Mouse (Mus musculus) limb, embryonic 13.5 days (tissue): Measurements from ENCODE around the gene Mfsd11. TPM values are rescaled to one million over a fixed set of nuclear protein-coding genes. Genes with fewer than 3 reads are reported as not detected.

Experiments
- ATAC-seq: fragments of 200-750 bp; cut with Nextera tagmentation; 2 replicates; pipeline ENCODE4 v1.8.0; 2017; ENCODE audit warnings: low read depth, moderate number of reproducible peaks, moderate TSS enrichment; ENCODE audit not compliant: low FRiP score
- H3K27ac ChIP-seq: fragments of 300-500 bp; sonication (generic); 2 replicates; pipeline ENCODE4 v1.5.1; 2015; ENCODE audit warnings: inconsistent platforms, mild to moderate bottlenecking, moderate library complexity
- H3K27me3 ChIP-seq: fragments of 300-500 bp; sonication (generic); 2 replicates; pipeline ENCODE4 v1.6.1; 2015; ENCODE audit warnings: mild to moderate bottlenecking, inconsistent platforms
- H3K36me3 ChIP-seq: fragments of 300-500 bp; sonication (generic); 2 replicates; pipeline ENCODE4 v1.6.1; 2015; ENCODE audit warnings: inconsistent platforms, mild to moderate bottlenecking, moderate library complexity
- H3K4me1 ChIP-seq: fragments of 300-500 bp; sonication (generic); 2 replicates; pipeline ENCODE4 v1.6.1; 2015; ENCODE audit warnings: inconsistent platforms
- H3K4me2 ChIP-seq: fragments of 300-500 bp; sonication (generic); replicated peaks from 2 replicates; pipeline ENCODE4 v1.6.1; 2015; ENCODE audit warnings: inconsistent platforms, mild to moderate bottlenecking, moderate library complexity
- H3K4me3 ChIP-seq: fragments of 300-500 bp; sonication (generic); 2 replicates; pipeline ENCODE4 v1.5.1; 2015; ENCODE audit warnings: moderate library complexity, mild to moderate bottlenecking, inconsistent platforms
- H3K9ac ChIP-seq: fragments of 300-500 bp; sonication (generic); 2 replicates; pipeline ENCODE4 v1.6.1; 2015; ENCODE audit warnings: mild to moderate bottlenecking, inconsistent platforms
- H3K9me3 ChIP-seq: fragments of 300-500 bp; sonication (generic); 2 replicates; pipeline ENCODE4 v1.6.1; 2016; ENCODE audit warnings: inconsistent platforms
- WGBS: fragments of 180-500 bp; shearing (Covaris S2); methylation state at CpG from one replicate; pipeline ENCODE4 v1.1.7; 2015; 5-methylcytosine and 5-hydroxymethylcytosine counted together
- polyA plus RNA-seq: library from polyadenylated mRNA; unstranded; fragments of >200 nt; fragmentation: Nextera tagmentation; extraction: Ambion mirVana; gene quantifications from 2 replicates; pipeline ENCODE4 v1.2.1, GENCODE M21; 2015

The Mfsd11 gene
- polyA plus RNA-seq, 1 experiment from 2014 or later, result 44.3 TPM

DNA sequence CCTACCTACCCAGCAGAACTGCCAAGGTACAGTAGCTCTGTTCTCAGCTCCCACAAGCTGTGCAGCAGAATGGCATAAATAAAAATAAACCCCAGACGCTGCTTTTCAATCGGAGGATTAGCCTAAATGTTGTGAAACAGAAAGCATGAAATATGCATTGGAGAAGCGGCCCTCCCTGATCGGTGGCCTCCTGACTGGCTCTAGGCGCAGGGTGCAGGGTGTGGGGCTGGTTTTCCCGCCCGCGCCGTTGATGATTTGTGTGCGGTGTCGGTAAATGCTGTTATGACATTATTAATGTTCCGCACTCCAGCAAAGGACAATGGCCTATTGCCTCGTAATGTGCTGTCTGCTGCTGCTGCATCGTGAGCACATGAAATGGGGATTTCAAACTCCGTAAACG, 61.3 kb downstream of the Mfsd11 start:
- H3K9me3 ChIP-seq, result no peaks in the 10 kb centered on the region
- WGBS, result 59% methylated on average over 16 of the region's 16 CpGs
- H3K36me3 ChIP-seq, result no peaks in the 10 kb centered on the region
- H3K4me3 ChIP-seq, result no peak overlapping the region
- H3K4me1 ChIP-seq, result peaks cover 4% of the 10 kb centered on the region; the same call in 1 of the 2 replicates
- H3K27me3 ChIP-seq, result peaks cover 43% of the 10 kb centered on the region
- H3K4me2 ChIP-seq, result no peak overlapping the region
- ATAC-seq, result no peak
- H3K9ac ChIP-seq, result no peak overlapping the region
- H3K27ac ChIP-seq, result no peak overlapping the region

DNA sequence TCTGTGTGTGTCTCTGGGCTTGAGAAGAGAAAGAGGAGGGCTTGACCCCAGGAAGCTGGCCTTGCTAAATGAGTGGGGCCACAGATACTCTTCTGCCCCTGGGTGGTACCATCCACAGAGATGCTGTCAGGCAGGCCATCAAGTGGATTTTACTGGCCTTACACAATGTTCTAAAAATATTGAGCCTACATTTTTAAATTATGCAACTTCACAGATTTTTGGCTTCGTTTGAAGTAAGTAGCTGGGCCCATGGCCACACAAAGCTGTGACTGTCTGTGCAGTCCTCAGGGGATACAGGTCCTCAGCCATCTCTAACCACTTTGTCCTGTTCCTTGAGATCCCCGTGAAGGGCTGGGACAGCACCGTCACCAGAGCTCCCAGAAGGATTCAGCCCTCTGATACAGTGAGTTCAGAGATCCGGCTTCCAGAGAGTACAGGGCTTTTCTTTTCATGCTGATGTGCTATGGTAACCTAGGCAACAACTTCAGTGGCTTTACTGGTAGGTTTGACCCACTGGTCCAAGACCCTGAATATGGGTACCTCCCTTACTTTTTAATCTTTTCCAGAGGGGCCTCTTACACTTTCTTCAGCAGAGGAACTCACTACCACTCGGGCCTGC, 62.1 kb downstream of the Mfsd11 start:
- 67% methylated on average over 5 of the region's 5 CpGs for WGBS
- ATAC-seq, result no peak
- H3K4me3 ChIP-seq, result no peak overlapping the region
- H3K9me3 ChIP-seq, result no peaks in the 10 kb centered on the region
- peaks cover 51% of the 10 kb centered on the region for H3K27me3 ChIP-seq
- no peak overlapping the region for H3K9ac ChIP-seq
- H3K27ac ChIP-seq, result no peak overlapping the region
- H3K4me2 ChIP-seq, result no peak overlapping the region
- H3K4me1 ChIP-seq, result peaks cover 9% of the 10 kb centered on the region
- H3K36me3 ChIP-seq, result no peaks in the 10 kb centered on the region

DNA sequence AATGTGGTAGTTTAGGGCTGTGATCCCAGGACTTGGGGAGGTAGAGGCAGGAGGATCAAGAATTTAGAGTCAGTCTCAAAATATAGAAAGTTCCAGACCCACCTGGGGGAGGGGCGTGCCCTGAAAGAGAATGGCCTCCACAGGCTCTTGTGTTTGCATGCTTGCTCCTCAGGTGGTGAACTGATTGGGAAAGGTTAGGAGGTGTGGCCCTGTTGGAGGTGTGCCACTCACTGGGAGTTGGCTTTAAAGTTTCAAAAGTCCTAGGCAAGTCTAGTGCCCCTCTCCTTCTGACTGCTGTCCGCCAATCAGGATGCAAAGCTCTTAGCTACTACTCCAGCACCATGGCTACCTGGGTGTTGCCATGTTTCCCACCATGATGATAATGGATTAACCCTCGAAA, 63.0 kb downstream of the Mfsd11 start:
- no peaks in the 10 kb centered on the region for H3K36me3 ChIP-seq
- no peaks in the 10 kb centered on the region for H3K9me3 ChIP-seq
- H3K4me3 ChIP-seq, result no peak overlapping the region
- H3K9ac ChIP-seq, result no peak overlapping the region
- no peak for ATAC-seq
- peaks cover 11% of the 10 kb centered on the region for H3K4me1 ChIP-seq
- H3K4me2 ChIP-seq, result no peak overlapping the region
- H3K27ac ChIP-seq, result no peak overlapping the region
- H3K27me3 ChIP-seq, result peaks cover 59% of the 10 kb centered on the region
- 87% methylated on average over 3 of the region's 3 CpGs for WGBS

DNA sequence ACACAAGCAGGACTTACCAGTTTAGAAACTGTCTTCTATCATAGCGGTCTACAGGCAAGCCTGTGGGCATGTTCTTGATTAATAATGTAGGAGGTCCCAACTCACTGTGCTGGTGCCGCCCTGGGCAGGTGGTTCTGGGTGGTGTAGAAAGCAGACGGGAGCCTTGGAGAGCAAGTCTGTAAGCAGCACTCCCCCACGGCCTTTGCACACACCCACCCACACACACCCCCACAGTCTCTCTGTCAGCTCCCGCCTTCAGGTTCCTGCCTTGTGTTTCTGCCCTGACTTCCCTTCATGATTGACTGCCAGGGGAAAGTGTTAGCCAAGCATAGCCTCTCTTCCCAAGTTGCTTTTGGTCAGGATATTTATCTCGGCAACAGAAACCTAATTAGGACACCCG, 65.1 kb downstream of the Mfsd11 start:
- Histone ChIP-seq H3K4me2 (no peak overlapping the region), H3K4me3 (no peak overlapping the region), H3K27me3 (peaks cover 77% of the 10 kb centered on the region), H3K27ac (no peak overlapping the region), H3K4me1 (peaks cover 12% of the 10 kb centered on the region), H3K9me3 (no peaks in the 10 kb centered on the region), H3K9ac (no peak overlapping the region), H3K36me3 (no peaks in the 10 kb centered on the region)
- 44% methylated on average over 7 of the region's 7 CpGs for WGBS
- no peak for ATAC-seq

GRCm38 (mm10) chr11:116918323-116919185, 66.3 kb downstream of the Mfsd11 start, which contains the start of gene Mgat5b:
Mgat5b (plus strand) TSS chr11:116918863.
- peak within 1 kb of the TSS; percentile 99 for H3K4me2 ChIP-seq
- no peak within 1 kb of the TSS for H3K27ac ChIP-seq
- H3K36me3 ChIP-seq, result no peaks in the 10 kb centered on the region
- peak within 1 kb of the TSS; percentile 63 for H3K4me3 ChIP-seq
- H3K27me3 ChIP-seq, result peaks cover 82% of the 10 kb centered on the region
- peaks cover 14% of the 10 kb centered on the region for H3K4me1 ChIP-seq
- under 1% methylated on average over 81 of the region's 90 CpGs for WGBS
- H3K9me3 ChIP-seq, result no peaks in the 10 kb centered on the region
- H3K9ac ChIP-seq, result peak within 1 kb of the TSS; percentile 75
- peak; percentile 86 for ATAC-seq

DNA sequence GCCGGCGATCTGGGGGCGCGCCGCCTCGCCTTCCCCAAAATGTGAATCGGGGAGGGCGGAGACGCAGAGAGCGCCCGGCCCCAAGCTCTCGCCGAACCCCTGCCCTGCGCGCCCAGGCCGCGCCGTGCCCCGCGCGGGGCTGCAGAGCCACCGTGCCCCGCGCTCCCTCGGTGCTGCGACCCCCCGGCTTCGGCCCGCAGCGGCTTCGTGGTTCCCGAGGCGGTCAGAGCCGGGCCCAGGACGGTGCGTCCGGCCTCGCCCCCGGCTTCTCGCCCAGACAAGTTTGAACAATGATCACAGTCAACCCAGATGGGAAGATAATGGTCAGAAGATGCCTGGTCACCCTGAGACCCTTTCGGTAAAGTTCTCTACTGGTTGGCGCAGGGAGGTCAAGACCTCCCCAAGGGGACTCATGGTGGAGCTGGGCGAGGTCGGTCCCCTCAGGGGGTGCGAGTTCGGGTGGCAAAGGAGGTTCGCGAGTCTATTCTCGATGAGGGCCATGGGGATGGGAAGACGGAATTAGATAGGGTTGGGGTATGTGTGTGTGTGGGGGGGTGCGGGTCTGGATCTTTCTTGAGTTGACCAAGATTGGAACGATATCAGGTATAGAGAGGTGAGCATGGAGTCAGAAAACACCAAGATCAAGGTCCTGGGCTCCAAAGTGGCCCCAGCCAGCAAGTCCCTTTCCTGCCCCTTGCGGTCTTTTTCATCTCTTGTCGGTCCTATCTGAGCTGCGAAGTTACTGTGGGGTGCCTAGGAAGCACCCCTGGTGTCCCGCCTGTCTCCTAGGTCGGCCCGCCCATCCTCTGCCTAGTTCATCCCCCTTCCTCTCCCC, 67.2 kb downstream of the Mfsd11 start:
- Histone ChIP-seq H3K27me3 (peaks cover 88% of the 10 kb centered on the region), H3K4me3 (peak overlapping the region; percentile 63), H3K9me3 (no peaks in the 10 kb centered on the region), H3K27ac (no peak overlapping the region), H3K4me1 (peaks cover 22% of the 10 kb centered on the region), H3K36me3 (no peaks in the 10 kb centered on the region), H3K9ac (peak overlapping the region; percentile 75), H3K4me2 (peak overlapping the region; percentile 99)
- WGBS, result 2% methylated on average over 53 of the region's 58 CpGs
- no peak for ATAC-seq

DNA sequence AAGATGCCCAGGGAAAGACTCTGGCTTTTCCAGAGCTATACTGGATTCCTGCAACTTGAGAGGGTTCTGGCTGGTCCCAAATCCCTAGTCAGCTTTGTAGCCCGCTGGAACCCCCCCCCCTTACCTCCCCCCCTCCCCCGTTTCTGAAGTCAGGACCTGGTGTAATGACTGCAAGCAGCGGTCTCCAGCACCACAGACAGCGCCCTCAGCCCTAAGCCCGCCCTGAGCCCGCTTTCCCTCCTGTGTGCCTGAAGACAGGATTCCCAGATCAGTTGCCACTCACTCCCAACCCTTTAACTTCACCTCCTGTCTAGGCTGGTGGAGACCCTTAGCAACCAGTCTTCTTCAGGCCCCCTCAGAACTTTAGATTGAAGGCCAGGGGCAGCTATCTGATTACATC, 68.5 kb downstream of the Mfsd11 start:
- H3K36me3 ChIP-seq, result no peaks in the 10 kb centered on the region
- H3K4me1 ChIP-seq, result peaks cover 25% of the 10 kb centered on the region
- WGBS, result 2% methylated on average over 6 of the region's 6 CpGs
- H3K9ac ChIP-seq, result no peak overlapping the region
- H3K27me3 ChIP-seq, result peaks cover 79% of the 10 kb centered on the region
- no peak overlapping the region for H3K4me2 ChIP-seq
- no peak overlapping the region for H3K27ac ChIP-seq
- no peak for ATAC-seq
- no peak overlapping the region for H3K4me3 ChIP-seq
- H3K9me3 ChIP-seq, result no peaks in the 10 kb centered on the region

- 45% methylated on average over 7 of the region's 7 CpGs for WGBS
- Histone ChIP-seq H3K4me2 (no peak overlapping the region), H3K9me3 (no peaks in the 10 kb centered on the region), H3K9ac (no peak overlapping the region), H3K4me3 (no peak overlapping the region), H3K27me3 (peaks cover 66% of the 10 kb centered on the region), H3K4me1 (peaks cover 25% of the 10 kb centered on the region), H3K36me3 (no peaks in the 10 kb centered on the region), H3K27ac (no peak overlapping the region)
- ATAC-seq, result 0 out of 2 replicates have a peak, but pooled peaks have one; percentile 26
Measured at GRCm38 (mm10) chr11:116922058-116922457, 69.8 kb downstream of the Mfsd11 start.

Other genes with a start within 250 kb of the Mfsd11 start
- 4.0 and 5.1 TPM in 2 replicates for gene Rhbdf2, start 225.4 kb upstream of the Mfsd11 start, polyA plus RNA-seq
- gene Prcd, start 198.9 kb upstream of the Mfsd11 start, polyA plus RNA-seq, result 0.56 and 0.83 TPM in 2 replicates
- gene Cygb, start 198.1 kb upstream of the Mfsd11 start, polyA plus RNA-seq, result 6.0 and 7.2 TPM in 2 replicates
- not detected in 2 replicates for gene St6galnac1, start 76.9 kb upstream of the Mfsd11 start, polyA plus RNA-seq
- gene Mxra7, start 24.4 kb upstream of the Mfsd11 start, polyA plus RNA-seq, result 17.1 and 20.2 TPM in 2 replicates
- gene Mettl23, start 9.2 kb upstream of the Mfsd11 start, polyA plus RNA-seq, result 72.2 and 79.0 TPM in 2 replicates
- 76.6 and 82.6 TPM in 2 replicates for gene Jmjd6, start 9.0 kb upstream of the Mfsd11 start, polyA plus RNA-seq
- gene Srsf2, start 654 bp downstream of the Mfsd11 start, polyA plus RNA-seq, result 789 and 792 TPM in 2 replicates
- gene Mgat5b, start 66.4 kb downstream of the Mfsd11 start, polyA plus RNA-seq, result 1.6 and 1.7 TPM in 2 replicates